Mouse (Mus musculus) liver, adult 2 months (tissue): ENCODE data around the gene Pde7b.

Experiments
- CTCF ChIP-seq: fragments of 200-500 bp; IDR thresholded peaks from 2 replicates; pipeline ENCODE4 v1.5.1; 2011; ENCODE audit warnings: low read depth, low read length, control low read depth
- POLR2A ChIP-seq: fragments of 200-500 bp; IDR thresholded peaks from 2 replicates; pipeline ENCODE4 v1.6.1; 2011; ENCODE audit warnings: low read length, control low read depth; ENCODE audit not compliant: insufficient read depth; ENCODE audit errors: extremely low read depth

DNA sequence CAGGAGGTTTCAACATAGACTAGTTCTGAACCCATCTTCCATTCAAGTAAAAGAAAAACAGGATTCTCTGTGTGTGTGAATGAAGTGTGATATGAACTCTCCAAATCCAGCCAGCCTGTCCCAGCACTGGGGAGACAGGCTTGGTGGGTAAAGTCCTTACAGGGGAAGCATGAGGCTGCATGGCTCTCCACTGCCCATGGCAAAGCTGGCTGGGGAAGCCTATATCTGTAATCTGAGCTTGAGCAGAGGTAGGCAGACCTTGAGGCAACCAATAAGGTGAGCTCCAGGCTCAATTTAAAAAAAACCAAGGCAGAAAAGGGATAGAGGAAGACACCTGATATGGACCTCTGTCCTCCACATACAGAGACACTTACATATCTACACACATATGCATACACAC is 173.5 kb downstream of the Pde7b start:
- TF ChIP-seq CTCF (no peak), POLR2A (no peak)
